Mouse (Mus musculus): ENCODE measurements around the gene Ppp1r15a. TPM values are rescaled to one million over a fixed set of nuclear protein-coding genes. Genes with fewer than 3 reads are reported as not detected.
"Not testable (repeated sequence)": the region's sequence is repeated elsewhere in the genome, so short reads cannot be mapped to it uniquely, and the experiment has no call there.

Gene Ppp1r15a
- total RNA-seq, 2 experiments from 2014 or later: 28.0 to 48.2 TPM

- DNase-seq: no peak
Measured at GRCm38 (mm10) chr7:45551512-45551883, 25.4 kb upstream of the Ppp1r15a start.

DNA sequence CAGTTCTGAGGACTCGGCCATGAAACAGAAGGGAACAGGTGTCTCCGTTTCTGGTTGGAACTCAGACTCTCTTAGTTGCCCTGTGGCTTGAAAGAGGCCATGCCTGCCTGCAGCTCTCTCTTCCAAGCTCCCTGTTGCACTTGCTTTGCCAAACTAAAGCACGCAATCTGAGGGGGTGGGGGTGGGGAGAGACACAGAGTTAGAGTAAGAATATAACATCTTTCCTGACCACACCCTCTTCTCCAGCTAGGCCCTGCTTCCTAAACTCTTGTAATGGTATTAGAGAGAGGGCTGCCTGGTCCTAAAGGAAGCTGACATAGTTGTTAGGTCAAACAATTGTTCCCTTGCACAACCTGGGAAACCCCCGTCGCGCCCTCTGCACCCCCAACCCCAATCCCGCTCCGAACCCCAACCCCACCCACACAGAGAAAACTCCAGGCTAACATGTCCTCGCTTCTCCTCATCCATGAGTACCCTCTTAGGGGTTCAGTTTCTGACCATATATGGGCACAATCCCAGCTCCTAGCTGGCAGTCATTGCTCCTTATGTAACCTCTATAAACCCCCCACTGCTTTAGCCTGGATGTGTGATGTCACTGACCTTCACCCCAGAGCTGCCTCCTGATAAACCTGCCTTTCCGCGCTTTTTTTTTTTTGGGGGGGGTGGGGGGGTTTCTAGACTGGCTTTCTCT is 24.9 kb upstream of the Ppp1r15a start:
- no peak for DNase-seq

DNA sequence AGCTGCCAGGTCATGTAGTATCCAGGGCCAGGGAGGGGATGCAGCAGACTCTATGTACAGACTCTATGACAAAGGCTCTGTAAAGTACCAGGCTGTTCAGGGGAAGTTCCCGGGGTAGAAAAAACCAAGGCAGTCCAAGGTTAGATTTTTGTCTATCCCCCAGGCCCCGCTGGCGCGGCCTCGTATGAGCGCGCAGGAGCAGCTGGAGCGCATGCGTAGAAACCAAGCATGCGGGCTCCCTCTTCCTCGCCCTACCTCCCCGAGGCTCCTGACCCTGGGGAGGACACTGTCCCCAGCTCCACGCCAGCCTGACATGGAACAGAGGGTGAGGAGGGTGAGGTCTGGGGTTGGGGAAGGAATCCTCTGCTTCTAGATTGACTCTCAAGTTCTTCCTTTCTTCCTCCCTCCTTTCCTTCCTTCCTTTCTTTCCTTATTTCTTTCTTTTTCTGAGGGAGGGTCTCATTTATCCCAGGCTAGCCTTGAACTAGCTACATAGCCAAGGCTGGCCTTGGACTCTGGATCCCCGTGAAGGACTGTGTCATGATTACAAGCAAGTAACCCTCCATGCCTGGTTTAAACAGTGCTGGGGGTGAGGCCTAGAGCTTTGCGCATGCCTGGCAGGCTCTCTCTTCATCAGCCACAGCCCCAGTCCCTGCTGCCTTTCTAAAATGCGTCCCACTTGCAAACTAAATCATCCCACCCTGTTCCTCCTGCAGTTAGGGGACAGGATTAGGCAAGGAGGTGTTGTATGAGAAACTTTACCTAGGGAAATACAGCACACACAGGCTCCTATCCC is 23.8 kb upstream of the Ppp1r15a start:
- no peak for DNase-seq

- no peak for DNase-seq
Measured at GRCm38 (mm10) chr7:45544525-45544924, 18.5 kb upstream of the Ppp1r15a start.

- no peak for DNase-seq
Measured at GRCm38 (mm10) chr7:45540213-45540612, 14.1 kb upstream of the Ppp1r15a start.

GRCm38 (mm10) chr7:45539095-45539494 is 13.0 kb upstream of the Ppp1r15a start:
- no peak for DNase-seq

DNA sequence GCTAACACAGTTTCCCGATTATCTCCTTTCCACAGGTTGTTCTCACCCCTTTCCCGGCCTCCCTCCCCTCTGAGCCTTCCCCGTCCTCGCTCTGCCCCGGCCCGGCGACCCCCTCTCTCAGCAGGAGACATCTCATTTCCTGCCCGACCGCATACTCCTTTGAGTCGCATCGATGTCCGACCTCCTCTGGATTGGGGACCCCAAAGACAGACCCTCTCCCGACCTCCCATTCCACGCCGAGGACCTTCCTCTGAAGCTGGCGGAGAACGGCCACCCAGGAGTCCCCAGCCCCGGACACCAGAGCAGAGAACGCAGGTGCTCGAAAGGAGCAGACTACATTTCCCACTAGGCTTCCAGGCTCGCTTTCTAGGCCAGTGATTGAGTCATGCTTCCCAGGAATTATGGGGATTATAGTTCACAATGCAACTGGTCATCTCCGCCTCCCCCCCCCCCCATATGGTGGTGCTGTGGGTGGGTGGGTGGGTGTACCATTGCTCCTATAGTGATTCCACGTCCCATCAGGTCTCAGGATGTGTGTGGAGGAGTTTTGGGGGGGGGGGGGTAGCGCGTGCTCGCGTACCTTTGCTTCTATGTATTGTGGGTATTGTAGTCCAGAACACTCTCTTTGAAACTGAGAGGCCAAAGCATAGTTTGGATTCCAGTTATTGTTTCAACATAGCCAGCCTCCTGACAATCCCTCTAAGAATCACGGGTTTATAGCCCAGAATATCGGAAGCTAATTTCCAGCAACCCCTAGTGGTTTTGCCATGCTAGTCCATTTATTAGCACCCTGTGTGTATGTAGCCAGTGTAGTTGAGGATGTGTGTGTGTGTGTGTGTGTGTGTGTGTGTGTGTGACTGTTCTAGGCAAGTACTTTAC is 12.3 kb upstream of the Ppp1r15a start:
- DNase-seq: peak; percentile 65

DNA sequence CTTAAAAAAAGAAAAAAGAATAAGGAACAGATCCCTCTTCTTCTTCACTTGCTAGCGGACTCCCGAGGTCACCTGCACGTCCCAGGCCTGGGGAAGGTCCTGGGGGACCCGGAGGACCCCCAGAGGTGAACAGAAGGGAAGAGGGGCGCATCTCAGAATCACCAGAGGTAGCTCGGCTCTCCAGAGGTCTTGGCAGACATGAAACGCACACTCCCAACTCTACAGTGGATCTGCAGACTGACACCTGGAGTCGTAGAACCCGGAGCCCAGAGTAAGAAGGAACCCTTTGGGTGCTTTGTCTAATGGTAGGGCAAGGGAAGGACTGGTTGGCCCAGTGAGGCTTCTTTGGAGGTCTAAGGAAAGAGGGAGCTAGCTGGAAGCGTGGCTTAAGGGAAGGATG is 11.5 kb upstream of the Ppp1r15a start:
- no peak for DNase-seq

DNA sequence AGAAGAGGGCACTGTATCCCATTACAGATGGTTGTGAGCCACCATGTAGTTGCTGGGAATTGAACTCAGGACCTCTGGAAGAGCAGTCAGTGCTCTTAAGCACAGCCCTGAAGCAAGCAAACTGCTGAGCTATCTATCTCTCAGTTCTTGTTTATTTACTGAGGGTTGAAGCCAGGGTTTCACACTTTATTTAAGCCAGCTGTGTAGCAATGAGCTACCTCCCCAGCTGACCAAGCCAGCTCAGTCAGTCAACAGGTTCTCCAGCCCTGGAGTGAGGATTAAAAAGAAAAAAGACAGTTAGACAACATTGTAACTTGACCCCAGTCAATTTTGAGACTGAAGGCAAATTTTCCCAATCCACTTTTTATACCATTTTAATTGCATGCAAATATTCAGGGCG is 9.6 kb upstream of the Ppp1r15a start:
- no peak for DNase-seq

- no peak for DNase-seq
Measured at GRCm38 (mm10) chr7:45530643-45531042, 4.6 kb upstream of the Ppp1r15a start.

DNA sequence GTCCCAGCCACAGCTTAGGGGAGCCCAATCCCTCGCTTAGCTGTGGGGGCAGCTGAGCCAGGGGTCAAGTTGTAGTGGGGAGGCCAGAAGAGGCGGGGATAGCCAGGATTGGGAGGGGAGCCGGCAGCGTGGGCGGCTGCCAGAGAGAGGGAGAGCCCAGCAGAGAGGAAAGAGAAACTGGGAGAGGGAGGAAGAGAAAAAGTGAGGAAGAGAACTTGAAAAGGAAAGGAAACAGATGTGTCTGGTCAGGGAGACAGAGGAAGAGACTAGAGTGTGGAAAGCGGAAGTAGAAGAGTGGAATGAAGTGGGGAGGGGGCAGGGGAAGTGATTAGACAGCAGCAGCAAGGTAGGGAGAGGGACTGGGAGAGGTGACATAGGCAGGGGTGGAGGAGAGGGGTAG is 3.4 kb upstream of the Ppp1r15a start:
- DNase-seq: no peak

- not testable (repeated sequence) for DNase-seq
Measured at GRCm38 (mm10) chr7:45527169-45527568, 1.1 kb upstream of the Ppp1r15a start.

DNA sequence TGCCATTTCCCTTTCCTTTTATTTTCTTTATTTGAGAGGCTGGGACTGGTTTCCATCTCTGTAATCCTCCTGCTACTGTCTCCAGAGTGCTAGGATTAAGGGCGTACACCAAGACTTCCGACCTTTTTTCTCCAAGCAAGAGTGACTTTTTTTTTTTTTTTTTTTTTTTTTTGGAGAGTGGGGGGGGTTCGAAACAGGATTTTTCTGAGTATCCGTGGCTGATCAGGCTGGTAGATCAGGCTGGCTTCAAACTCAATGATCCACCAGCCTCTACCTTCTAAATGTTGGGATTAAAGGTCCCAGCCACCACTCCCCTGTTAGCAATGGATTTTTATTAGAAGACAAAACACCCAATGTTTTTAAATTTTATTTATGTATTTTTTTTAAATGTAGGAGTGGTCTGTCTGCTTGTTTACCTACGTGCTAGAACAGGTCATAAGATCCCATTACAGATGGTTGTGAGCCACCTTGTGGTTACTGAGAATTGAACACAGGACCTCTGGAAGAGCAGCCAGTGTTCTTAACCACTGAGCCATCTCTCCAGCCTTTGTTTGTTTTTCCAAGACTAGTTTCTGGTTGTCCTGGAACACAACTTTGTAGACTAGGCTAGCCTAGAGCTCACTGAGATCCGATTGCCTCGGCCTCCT is 529 bp upstream of the Ppp1r15a start:
- DNase-seq: no peak

- peak; percentile 38 for DNase-seq
Measured at GRCm38 (mm10) chr7:45524841-45525621, 1.0 kb downstream of the Ppp1r15a start.

DNA sequence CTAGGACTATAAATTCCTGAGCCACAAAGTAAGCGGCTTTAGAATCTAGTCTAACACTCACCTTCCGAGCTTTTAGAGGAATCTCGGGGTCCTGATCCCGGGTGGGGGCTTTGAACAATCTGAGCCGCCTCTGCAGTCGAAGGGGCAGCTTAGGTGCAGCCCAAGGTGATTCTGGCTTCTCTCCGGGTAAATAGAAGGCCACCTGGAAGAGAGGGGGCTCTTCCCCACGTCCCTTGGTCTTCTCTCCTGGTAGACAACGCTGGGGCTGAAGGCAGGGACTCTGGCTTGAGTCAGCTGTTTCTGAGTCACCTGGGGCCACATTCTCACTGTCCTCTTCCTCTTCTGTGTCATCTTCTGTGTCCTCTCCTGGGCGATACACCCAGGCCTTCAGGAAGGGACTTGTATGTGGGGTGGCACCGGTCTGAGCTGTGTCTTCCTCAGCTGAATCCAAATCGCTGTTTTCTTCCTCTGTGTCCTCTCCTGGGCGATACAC is 2.3 kb downstream of the Ppp1r15a start:
- no peak for DNase-seq

- no peak for DNase-seq
Measured at GRCm38 (mm10) chr7:45522957-45523676, 3.0 kb downstream of the Ppp1r15a start.

GRCm38 (mm10) chr7:45522194-45522752 is 3.8 kb downstream of the Ppp1r15a start:
- no peak for DNase-seq

GRCm38 (mm10) chr7:45521728-45522184 is 4.3 kb downstream of the Ppp1r15a start:
- peak; percentile 88 for DNase-seq

GRCm38 (mm10) chr7:45520605-45521004 is 5.5 kb downstream of the Ppp1r15a start:
- no peak for DNase-seq
